Mouse (Mus musculus): ENCODE data around the gene Bcl11a.

DNA sequence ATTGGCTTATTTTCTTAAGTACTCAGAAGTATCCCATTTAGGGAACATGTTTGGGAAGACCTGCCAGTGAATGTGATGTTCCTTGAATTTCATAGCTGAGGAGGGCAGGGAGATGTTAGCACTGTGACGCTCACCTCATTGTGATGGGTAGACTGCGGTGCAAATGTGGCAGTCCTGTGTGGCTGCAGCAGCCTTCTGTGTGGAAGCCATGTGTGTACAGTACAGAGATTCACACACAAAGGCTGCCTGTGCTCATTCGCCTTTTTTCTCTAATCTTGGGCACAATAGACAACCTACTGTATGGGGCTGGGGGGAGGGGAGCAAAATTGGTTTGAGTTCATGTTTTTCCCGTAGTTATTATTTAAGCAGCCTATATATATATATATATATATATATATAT lies 6.7 kb downstream of the Bcl11a start:
- TF ChIP-seq MYC (IDR thresholded peaks at IDR 0.05; ENCODE audit: low read depth, low read length): no peak
- no peak for TF ChIP-seq CTCF (IDR thresholded peaks at IDR 0.05 in 2 of 3, conservative IDR thresholded peaks at IDR 0.05 in 1 of 3; ENCODE audit: control insufficient read depth in 1 of 3, insufficient read depth in 1 of 3, low read depth in 2 of 3, low read length in 3 of 3, poor library complexity in 1 of 3, severe bottlenecking in 1 of 3)
- no peak for TF ChIP-seq MAZ (IDR thresholded peaks at IDR 0.05; ENCODE audit: low read depth, low read length)
- no peak for TF ChIP-seq ELF1 (IDR thresholded peaks at IDR 0.05; ENCODE audit: low read depth, low read length)
- no peak for TF ChIP-seq HCFC1 (IDR thresholded peaks at IDR 0.05; ENCODE audit: low read depth, low read length)
- no peak for TF ChIP-seq RAD21 (IDR thresholded peaks at IDR 0.05; ENCODE audit: low read depth, low read length)
- TF ChIP-seq POLR2AphosphoS5 (IDR thresholded peaks at IDR 0.05; ENCODE audit: borderline replicate concordance, low read depth, low read length): no peak
- 0 out of 4 replicates have a peak, but pooled peaks of 1 of the 2 experiments have one; percentile 22 for TF ChIP-seq POLR2A (IDR thresholded peaks at IDR 0.05; ENCODE audit: control insufficient read depth in 1 of 2, insufficient read depth in 1 of 2, low read depth in 1 of 2, low read length in 2 of 2, poor library complexity in 1 of 2)
- TF ChIP-seq TAL1 (IDR thresholded peaks at IDR 0.05; ENCODE audit: low read length): no peak
- TF ChIP-seq JUND (IDR thresholded peaks at IDR 0.05; ENCODE audit: low read depth, low read length): no peak
- TF ChIP-seq UBTF (IDR thresholded peaks at IDR 0.05; ENCODE audit: borderline replicate concordance, insufficient read depth, low read depth, low read length): no peak

All from MEL (cell line).